Mouse (Mus musculus): ENCODE results near the gene Rps10. TPM values are rescaled to one million over a fixed set of nuclear protein-coding genes. Genes with fewer than 3 reads are reported as not detected.

The Rps10 gene
- total RNA-seq, 2 experiments from 2014 or later: 930 to 948 TPM

DNA sequence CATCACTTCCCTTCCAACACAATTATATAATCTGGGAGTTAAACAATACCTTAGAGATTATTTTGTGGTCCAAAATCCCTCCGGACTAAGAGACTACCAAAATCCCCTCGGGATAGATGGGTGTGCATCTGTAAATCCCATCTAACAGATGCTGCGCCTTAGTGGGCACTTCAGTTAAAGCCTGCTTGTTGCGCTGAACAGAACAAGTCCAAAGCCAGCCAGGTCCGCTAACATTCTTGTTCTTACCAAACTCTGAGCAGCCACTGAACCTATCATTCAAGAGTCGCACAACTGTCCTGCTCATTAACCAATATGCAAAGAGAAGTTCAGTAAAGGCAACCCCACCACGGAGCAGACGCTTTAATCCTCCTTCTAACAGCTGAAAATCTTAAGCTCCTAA lies 15.3 kb downstream of the Rps10 start:
- no peak for DNase-seq (ENCODE audit: low spot score in 2 of 2)

- DNase-seq (ENCODE audit: low spot score in 2 of 2): no peak
These were observed 21.1 kb downstream of the Rps10 start for GRCm38 (mm10) chr17:27615388-27615787.

- DNase-seq (ENCODE audit: low spot score in 2 of 2): no peak
These were observed 23.5 kb downstream of the Rps10 start for GRCm38 (mm10) chr17:27613016-27613415.

- no peak for DNase-seq (ENCODE audit: low spot score in 2 of 2)
These were observed 24.5 kb downstream of the Rps10 start for GRCm38 (mm10) chr17:27611994-27612393.

DNA sequence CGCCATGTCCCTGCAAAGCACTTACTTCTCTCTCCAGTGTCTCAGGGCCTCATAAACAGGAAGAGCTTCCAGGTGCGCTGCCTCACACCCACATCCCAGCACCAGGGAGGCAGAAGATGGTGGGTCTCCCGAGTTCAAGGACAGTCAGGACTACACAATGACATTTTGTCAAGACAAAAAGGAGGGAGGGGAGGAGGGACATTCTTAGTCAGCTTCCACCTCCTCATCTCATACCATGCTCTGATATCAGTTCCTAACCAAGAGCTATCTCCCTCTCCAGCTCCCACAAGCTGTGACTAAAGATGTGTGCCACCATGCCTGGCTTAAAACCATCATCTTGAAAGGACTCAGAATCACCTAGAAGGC lies 25.0 kb downstream of the Rps10 start:
- DNase-seq (ENCODE audit: low spot score in 2 of 2): no peak

- no peak for DNase-seq (ENCODE audit: low spot score in 2 of 2)
These were observed 25.6 kb downstream of the Rps10 start for GRCm38 (mm10) chr17:27610679-27611518.

DNA sequence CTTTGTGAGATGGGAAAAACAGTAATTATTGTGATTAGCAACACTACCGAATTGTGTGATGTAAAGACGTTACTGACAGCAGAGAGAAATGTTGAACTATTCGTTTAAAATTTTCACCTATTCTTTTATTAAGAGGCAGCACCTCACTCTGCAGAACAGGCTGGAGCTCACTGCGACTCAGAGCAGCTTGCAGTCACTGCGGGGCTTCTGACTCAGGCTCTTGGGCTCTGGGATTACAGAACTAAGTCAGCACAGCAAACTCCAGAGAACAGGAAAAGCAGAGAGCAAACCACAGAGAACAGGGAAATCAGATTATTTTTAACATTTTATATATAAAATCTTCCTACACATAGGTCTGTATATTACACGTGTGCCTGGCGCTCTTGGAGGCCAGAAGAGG lies 26.9 kb downstream of the Rps10 start:
- DNase-seq (ENCODE audit: low spot score in 2 of 2): no peak

GRCm38 (mm10) chr17:27603522-27604234 lies 32.8 kb downstream of the Rps10 start:
- DNase-seq (ENCODE audit: low spot score in 2 of 2): no peak

GRCm38 (mm10) chr17:27603036-27603435 lies 33.4 kb downstream of the Rps10 start:
- DNase-seq (ENCODE audit: low spot score in 2 of 2): no peak

GRCm38 (mm10) chr17:27600869-27601268 lies 35.6 kb downstream of the Rps10 start:
- no peak for DNase-seq (ENCODE audit: low spot score in 2 of 2)

GRCm38 (mm10) chr17:27600286-27600685 lies 36.2 kb downstream of the Rps10 start:
- DNase-seq (ENCODE audit: low spot score in 2 of 2): no peak

GRCm38 (mm10) chr17:27596376-27597190 lies 39.9 kb downstream of the Rps10 start:
- no peak for DNase-seq (ENCODE audit: low spot score in 2 of 2)

GRCm38 (mm10) chr17:27595659-27596375 lies 40.7 kb downstream of the Rps10 start:
- no peak for DNase-seq (ENCODE audit: low spot score in 2 of 2)

- no peak for DNase-seq (ENCODE audit: low spot score in 2 of 2)
These were observed 43.9 kb downstream of the Rps10 start for GRCm38 (mm10) chr17:27592565-27592910.

DNA sequence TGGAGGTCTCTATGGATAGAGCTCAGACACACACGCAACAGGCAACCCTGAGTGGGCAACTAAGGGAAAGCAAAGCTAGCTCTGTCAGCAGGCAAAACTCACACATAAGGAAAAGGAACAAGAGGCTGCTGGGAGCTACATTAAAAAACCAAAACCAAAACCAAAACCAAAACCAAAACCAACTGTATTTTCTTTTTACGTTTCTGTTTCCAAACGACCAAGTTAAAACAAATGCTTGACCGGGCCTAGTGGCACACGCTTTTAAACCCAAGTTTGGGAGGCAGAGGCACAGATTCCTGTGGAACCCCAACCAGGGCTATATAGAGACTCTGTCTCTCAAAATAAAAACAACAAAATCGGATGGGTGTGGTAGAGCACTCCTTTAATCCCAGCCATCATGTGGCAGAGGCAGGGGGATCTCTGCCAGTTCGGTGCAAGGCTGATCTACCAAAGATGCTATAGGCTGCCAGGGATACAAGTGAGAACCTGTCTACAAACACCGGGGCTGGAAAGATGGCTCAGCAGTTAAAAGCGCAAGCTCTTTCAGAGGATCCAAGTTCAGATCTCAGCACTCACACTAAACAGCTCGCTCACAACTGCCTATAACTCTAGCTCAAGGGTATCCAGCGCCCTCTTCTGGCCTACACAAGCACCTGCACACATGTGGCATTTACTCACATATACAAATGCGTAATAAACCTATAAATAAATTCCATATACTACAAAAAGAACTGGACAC lies 44.5 kb downstream of the Rps10 start:
- DNase-seq (ENCODE audit: low spot score in 2 of 2): no peak

- no peak for DNase-seq (ENCODE audit: low spot score in 2 of 2)
These were observed 48.2 kb downstream of the Rps10 start for GRCm38 (mm10) chr17:27588231-27588630.

GRCm38 (mm10) chr17:27587252-27587651 lies 49.2 kb downstream of the Rps10 start:
- DNase-seq (ENCODE audit: low spot score in 2 of 2): no peak

DNA sequence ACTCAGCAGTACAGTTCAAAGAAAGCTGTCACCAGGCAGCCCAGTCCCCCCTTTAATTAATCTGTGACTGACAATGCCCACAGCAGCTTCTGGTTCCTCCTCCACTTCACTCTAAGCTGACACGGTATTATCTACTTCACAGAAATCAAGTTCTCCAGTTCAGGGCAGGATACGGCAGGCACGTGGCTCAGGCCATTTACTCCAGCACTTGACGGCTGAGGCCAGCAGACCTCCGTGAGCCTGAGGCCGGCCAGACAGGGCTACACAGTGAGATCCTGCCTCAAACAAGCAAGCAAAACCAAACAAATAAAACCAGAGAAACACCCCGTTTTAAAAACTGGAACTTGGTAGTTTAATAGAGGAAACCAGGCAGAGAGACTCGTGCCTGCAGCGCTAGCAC lies 49.8 kb downstream of the Rps10 start:
- DNase-seq (ENCODE audit: low spot score in 2 of 2): no peak

DNA sequence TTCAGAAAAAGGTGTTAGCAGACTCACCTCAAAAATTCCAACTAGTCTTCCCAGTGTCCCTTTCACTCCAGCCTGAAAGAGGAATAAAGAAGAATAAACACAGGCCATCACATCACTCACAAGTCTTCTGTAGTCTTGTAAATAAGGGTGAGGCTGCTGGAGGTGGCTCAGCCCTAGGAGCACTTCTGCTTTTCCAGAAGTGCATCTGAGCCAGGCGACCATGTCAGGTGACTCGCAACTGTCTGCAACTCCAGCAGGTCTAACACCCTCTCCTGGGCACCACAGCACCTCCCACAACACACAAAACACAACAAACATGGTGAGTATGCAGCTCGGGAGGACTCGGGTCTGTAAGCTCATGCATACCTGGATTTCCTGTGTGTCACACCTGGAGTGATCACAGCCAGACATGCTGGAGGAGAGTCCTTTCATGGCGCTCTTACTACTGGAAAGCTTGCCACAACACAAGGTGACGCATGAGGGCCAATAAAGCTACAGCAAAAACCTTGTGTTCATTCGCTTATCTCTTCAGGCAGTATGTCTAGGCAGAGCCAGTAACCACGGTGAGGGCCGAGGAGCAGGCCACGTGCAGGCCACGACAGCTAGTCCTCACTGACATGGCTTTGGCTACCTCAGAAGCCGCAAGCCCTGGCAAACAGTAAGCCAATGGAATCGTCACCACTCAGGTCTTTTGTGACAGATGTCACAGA lies 53.1 kb downstream of the Rps10 start:
- no peak for DNase-seq (ENCODE audit: low spot score in 2 of 2)
